Mouse (Mus musculus): ENCODE measurements around the gene Timm44. TPM values are rescaled to one million over a fixed set of nuclear protein-coding genes. Genes with fewer than 3 reads are reported as not detected.

Gene Timm44
- polyA plus RNA-seq, 1 experiment from 2014 or later, result 77.0 TPM

DNA sequence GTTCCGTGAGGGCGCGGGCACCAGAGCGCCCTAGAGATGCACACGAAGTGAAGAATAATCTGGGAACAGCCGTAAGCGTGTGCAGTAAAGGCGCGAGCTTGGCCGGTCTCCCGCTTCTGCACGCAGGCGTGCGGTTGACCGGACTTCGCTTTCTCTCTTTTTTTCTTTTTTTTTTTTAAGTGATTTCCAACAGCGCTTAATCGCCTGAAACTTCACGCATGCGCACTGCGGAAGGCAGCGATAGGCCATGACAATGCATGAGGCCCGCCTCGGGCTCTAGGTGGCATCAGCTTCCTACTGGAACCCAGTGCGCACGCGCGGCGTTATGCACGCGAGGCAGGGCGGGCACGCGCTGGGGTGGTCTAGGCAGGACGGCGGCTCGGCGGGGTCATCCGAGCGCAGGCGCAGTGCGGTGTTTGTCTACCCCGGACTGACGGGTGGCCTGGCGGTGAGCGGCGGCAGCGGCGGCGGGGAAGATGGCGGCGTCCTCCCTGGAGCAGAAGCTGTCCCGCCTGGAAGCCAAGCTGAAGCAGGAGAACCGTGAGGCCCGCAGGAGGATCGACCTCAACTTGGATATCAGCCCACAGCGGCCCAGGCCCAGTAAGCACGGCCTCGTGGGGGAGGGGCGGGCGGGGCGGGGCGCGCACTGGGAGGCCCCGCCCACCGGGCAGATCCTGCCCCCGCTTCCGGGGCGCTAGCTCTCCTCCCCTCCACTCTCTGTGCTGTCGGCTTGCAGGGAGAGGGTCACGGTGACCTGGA lies 37.1 kb downstream of the Timm44 start, which contains the start of the genes Map2k7 and Gm49320:
Map2k7 (plus strand) TSS at position 307 of the 759 bp plus-strand sequence.
Gm49320 (plus strand) TSS at position 432 of the 759 bp plus-strand sequence.
- DNase-seq (peak; percentile 100), ATAC-seq (ENCODE audit: insufficient read depth) (peak; percentile 95)
- no peaks in the 10 kb centered on the region for H3K27me3 ChIP-seq (ENCODE audit: insufficient read depth, low read length)
- peaks cover 9% of the 10 kb centered on the region for H3K4me1 ChIP-seq (ENCODE audit: insufficient read depth)
- TF ChIP-seq CTCF (IDR thresholded peaks at IDR 0.05; ENCODE audit: low read depth), result peak; percentile 54
- H3K36me3 ChIP-seq (ENCODE audit: insufficient read depth), result peaks cover 25% of the 10 kb centered on the region
- H3K4me3 ChIP-seq (ENCODE audit: low read depth, low read length), result peak within 1 kb of the TSS; percentile 76
- peak within 1 kb of the TSS; percentile 81 for H3K9ac ChIP-seq
- H3K4me2 ChIP-seq, result peak within 1 kb of the TSS; percentile 88
- peak within 1 kb of the TSS; percentile 95 for H3K27ac ChIP-seq (ENCODE audit: low read depth)
- WGBS, result under 1% methylated on average over 69 of the region's 71 CpGs
- H3K9me3 ChIP-seq (ENCODE audit: low read depth, low read length), result no peaks in the 10 kb centered on the region

DNA sequence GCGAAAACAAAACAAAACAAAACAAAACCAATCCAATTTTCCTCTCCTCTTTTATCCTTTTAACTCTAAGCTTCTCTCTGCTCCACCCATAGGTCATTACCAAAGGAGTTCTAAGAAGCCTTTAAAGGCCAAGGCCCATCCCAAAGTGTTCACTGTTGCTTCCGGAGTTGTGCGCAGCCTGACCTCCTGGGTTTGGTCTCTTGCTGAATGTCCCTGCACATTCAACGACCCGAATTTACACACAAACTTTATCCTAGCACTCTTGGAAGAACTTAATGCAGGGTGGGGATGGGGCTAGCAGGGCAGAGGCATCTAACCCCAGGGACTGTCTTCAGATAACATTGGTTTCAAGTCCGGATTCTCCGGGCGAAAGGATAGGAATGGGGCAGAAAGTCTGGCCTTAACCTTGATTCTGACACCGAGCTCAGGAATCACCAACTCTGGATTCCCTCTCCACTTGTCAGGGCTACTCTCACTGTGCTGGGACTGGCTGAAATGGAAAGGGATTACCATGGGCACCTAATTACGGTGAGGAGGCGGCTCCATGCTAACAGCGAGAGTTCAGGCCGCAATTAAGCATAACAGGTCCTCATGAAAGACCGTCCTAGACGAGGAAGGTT lies 37.8 kb downstream of the Timm44 start:
- WGBS, result 18% methylated on average over 15 of the region's 15 CpGs
- TF ChIP-seq CTCF (IDR thresholded peaks at IDR 0.05; ENCODE audit: low read depth), result no peak
- Histone ChIP-seq H3K36me3 (ENCODE audit: insufficient read depth) (peaks cover 18% of the 10 kb centered on the region), H3K4me1 (ENCODE audit: insufficient read depth) (peaks cover 9% of the 10 kb centered on the region), H3K27ac (ENCODE audit: low read depth) (peak overlapping the region; percentile 95), H3K27me3 (ENCODE audit: insufficient read depth, low read length) (no peaks in the 10 kb centered on the region), H3K4me2 (peak overlapping the region; percentile 88), H3K4me3 (ENCODE audit: low read depth, low read length) (peak overlapping the region; percentile 76), H3K9me3 (ENCODE audit: low read depth, low read length) (no peaks in the 10 kb centered on the region), H3K9ac (peak overlapping the region; percentile 66)
- ATAC-seq (ENCODE audit: insufficient read depth) (no peak), DNase-seq (peak; percentile 34)

DNA sequence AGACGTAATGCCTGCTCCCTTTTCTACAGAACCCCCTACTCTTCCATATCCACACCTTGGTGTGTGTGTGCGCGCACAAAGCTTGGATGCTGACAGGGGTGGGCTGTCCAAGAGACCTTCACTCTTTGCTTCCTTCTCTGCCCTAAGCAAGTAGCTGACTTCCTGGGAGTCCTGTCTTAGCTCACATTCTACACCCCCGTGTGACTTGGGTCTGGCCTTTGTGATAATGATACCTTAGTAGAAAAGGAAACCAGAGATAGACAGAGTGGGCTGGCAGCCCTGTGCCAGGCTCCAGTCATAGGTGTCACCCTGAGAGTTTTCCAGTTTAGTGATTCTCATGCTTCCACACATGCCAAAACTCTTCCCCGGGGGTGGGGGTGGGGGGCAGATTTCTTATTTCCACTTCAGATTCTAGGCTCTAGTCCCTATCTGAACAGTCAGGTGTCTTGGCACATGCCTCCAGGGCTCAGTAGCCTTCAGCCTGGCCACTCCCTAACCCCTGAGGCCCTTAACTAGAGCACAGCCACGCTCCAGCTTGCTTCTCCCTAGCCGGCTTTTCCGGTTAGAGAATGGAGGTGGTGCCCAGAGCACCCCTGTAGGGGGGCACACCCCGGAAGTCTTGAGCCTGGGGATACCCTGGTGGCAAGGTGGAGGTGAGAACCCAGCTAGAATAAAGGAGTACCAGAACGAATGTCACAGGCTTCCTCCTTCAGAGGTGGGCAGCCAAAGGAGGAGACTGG lies 44.9 kb downstream of the Timm44 start:
- no peak for TF ChIP-seq CTCF (IDR thresholded peaks at IDR 0.05; ENCODE audit: low read depth)
- Histone ChIP-seq H3K27me3 (ENCODE audit: insufficient read depth, low read length) (peaks cover 9% of the 10 kb centered on the region), H3K4me3 (ENCODE audit: low read depth, low read length) (no peak overlapping the region), H3K4me2 (no peak overlapping the region), H3K36me3 (ENCODE audit: insufficient read depth) (no peaks in the 10 kb centered on the region), H3K4me1 (ENCODE audit: insufficient read depth) (peaks cover 3% of the 10 kb centered on the region; the same call in 1 of the 2 replicates), H3K9ac (no peak overlapping the region), H3K9me3 (ENCODE audit: low read depth, low read length) (no peaks in the 10 kb centered on the region), H3K27ac (ENCODE audit: low read depth) (no peak overlapping the region)
- WGBS, result 53% methylated on average over 10 of the region's 10 CpGs
- no peak for DNase-seq
- ATAC-seq (ENCODE audit: insufficient read depth), result no peak

DNA sequence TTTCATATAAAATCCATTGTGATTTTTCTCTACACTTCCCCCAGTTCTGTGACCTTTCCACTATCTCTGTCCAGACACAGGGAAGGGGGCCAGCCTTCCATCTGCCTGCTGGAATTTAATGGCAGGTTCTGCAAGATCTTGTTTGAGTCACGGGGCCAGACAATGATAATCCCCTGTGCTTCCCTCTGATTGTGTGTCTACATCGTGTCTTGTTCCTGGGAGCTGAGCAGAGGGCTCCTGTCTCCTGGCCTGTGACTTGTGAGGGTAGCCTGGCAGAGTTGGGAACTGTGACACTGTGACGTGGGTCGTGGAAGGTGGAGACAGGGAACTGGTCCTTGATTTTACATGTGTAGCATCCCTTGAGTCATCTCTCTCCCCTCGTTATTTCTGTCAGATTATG lies 45.9 kb downstream of the Timm44 start:
- Histone ChIP-seq H3K9me3 (ENCODE audit: low read depth, low read length) (no peaks in the 10 kb centered on the region), H3K27me3 (ENCODE audit: insufficient read depth, low read length) (peaks cover 9% of the 10 kb centered on the region), H3K9ac (no peak overlapping the region), H3K4me3 (ENCODE audit: low read depth, low read length) (no peak overlapping the region), H3K27ac (ENCODE audit: low read depth) (no peak overlapping the region), H3K4me2 (no peak overlapping the region), H3K4me1 (ENCODE audit: insufficient read depth) (peaks cover 3% of the 10 kb centered on the region; the same call in 1 of the 2 replicates), H3K36me3 (ENCODE audit: insufficient read depth) (no peaks in the 10 kb centered on the region)
- DNase-seq (no peak), ATAC-seq (ENCODE audit: insufficient read depth) (no peak)
- no peak for TF ChIP-seq CTCF (IDR thresholded peaks at IDR 0.05; ENCODE audit: low read depth)
- WGBS, result 62% methylated on average over 5 of the region's 5 CpGs

DNA sequence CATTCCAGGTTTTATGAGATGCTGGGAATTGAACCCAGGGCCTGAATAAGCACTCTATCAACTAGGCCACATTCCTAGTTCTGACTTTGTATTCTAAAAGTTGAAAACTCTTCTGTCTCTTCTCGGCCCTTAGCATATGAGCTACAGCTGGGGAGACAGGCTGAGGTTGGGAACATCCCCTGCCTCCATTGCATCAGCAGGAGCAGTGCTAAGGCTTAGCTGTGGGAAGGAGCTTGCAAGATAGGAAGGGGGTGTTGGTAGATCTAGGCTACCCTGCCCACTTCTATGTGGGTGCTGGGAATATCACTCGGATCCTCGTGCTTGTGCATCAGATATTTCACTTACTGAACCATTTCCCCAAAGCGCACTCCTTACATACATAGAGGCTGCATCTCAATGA lies 47.8 kb downstream of the Timm44 start:
- ATAC-seq (ENCODE audit: insufficient read depth) (no peak), DNase-seq (no peak)
- Histone ChIP-seq H3K9me3 (ENCODE audit: low read depth, low read length) (no peaks in the 10 kb centered on the region), H3K27ac (ENCODE audit: low read depth) (no peak overlapping the region), H3K27me3 (ENCODE audit: insufficient read depth, low read length) (peaks cover 9% of the 10 kb centered on the region), H3K36me3 (ENCODE audit: insufficient read depth) (no peaks in the 10 kb centered on the region), H3K9ac (no peak overlapping the region), H3K4me2 (no peak overlapping the region), H3K4me1 (ENCODE audit: insufficient read depth) (peaks cover 3% of the 10 kb centered on the region; the same call in 1 of the 2 replicates), H3K4me3 (ENCODE audit: low read depth, low read length) (no peak overlapping the region)
- WGBS, result 89% methylated on average over 4 of the region's 4 CpGs
- no peak for TF ChIP-seq CTCF (IDR thresholded peaks at IDR 0.05; ENCODE audit: low read depth)

DNA sequence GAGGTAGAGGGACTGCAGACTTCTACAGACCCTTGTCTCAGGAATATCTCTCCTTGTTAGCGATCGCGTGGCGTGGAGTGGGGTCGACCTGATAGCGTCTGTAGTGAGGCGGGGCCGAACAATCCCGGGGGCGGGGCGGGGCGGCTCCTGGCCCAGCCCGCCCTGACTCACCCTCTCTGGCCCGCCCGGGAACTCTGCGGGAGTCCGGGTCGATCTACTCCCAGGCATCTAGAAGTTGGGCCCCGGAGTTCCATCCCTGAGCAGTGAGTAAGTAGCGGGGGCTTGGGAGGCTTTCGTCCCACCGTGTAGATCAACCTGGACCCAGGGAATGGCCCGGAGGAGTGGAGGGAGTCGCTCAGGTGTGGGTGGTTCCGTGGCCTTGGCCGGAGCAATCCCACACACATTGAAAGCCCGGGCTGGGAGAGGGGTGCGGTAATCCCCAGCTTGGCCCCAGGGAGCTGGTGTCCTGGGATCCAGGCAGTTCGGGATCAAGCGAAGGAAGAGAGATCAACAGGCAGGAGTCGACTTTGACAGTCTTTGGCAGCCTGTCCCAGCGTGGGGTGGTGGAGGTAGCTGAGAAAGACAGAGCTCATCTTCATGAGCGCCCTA lies 48.9 kb downstream of the Timm44 start, which contains the start of gene Lrrc8e:
Lrrc8e (plus strand) TSS at position 89 of the 609 bp plus-strand sequence.
- Histone ChIP-seq H3K27me3 (ENCODE audit: insufficient read depth, low read length) (peaks cover 9% of the 10 kb centered on the region), H3K27ac (ENCODE audit: low read depth) (no peak within 1 kb of the TSS), H3K9ac (peak within 1 kb of the TSS; percentile 54), H3K9me3 (ENCODE audit: low read depth, low read length) (no peaks in the 10 kb centered on the region), H3K4me3 (ENCODE audit: low read depth, low read length) (peak within 1 kb of the TSS; percentile 35), H3K4me1 (ENCODE audit: insufficient read depth) (peaks cover 3% of the 10 kb centered on the region; the same call in 1 of the 2 replicates), H3K4me2 (peak within 1 kb of the TSS; percentile 64), H3K36me3 (ENCODE audit: insufficient read depth) (no peaks in the 10 kb centered on the region)
- ATAC-seq (ENCODE audit: insufficient read depth), result peak; percentile 85
- no peak for TF ChIP-seq CTCF (IDR thresholded peaks at IDR 0.05; ENCODE audit: low read depth)
- 4% methylated on average over 33 of the region's 33 CpGs for WGBS
- no peak for DNase-seq

Data from lung, embryonic 14.5 days (tissue).